Mouse (Mus musculus) layer of hippocampus, adult 9-11 months (tissue): Measurements from ENCODE around the gene B3galt4.

Experiments
- DNase-seq: peaks from one replicate; pipeline ENCODE4 v3.0.0; 2022

The B3galt4 gene

DNA sequence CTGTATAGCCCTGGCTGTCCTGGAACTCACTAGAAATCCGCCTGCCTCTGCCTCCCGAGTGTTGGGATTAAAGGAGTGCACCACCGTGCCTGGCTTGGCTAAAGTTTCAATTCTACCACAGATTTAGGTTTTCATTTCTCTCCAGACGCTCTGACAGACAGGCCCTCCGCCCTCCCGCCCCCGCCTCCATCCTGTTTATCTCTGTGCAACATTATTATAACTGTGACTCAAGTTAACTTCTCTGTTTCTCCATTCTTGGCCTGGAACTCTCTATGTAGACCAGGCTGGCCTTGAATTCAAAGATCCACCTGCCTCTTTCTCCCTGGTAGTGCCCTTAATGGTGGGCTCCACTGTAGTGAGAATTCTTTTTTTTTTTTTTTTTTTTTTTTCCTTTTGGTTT is 48.8 kb downstream of the B3galt4 start:
- no peak for DNase-seq

DNA sequence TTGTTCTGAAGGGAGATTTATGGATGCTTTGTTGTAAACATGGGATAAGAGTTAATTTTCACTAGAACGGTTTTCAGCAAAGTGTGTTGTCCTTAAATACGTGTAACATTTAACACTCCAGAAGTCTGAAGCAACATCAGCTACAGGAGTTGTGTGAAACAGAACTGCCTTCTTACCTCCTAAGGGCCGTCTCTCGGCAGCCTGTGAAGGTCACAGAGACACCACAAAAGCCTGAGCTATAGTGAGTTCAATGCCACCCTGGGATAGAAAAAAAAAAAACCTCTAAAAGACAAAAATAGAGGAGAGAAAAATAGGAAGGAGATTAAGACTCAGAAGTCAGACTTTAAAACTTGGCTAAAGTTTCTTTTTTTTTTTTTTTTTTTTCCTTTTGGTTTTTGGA is 49.2 kb downstream of the B3galt4 start:
- no peak for DNase-seq

DNA sequence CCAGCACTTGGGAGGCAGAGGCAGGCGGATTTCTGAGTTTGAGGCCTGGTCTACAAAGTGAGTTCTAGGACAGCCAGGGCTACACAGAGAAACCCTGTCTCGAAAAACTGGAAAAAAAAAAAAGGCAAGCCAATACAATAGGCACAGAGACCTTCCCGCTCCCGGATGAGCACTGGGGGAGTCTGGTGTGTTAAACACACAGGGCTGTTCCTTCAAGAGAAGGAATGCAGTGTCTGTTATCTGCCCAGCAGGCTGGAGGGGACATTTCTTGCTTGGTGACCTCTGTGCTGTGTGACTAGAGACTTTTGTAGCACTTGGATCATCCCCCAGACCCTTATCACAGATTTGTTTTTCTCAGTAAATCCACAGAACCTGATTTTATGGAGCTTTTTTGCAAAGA is 49.6 kb downstream of the B3galt4 start:
- DNase-seq, result no peak

DNA sequence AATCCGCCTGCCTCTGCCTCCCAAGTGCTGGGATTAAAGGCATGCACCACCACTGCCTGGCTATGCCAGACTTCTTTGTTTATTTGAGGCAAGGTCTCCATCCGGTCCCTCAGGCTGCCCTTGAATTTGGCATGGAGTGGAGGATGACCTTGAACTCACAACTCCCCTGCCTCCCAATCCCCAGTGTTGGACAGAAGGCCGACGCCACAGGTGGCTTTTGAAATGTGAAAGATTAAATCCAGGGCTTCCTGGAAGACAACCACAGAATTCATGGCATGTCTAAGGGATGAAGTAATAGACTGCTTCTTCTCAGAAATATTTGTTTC is 50.3 kb downstream of the B3galt4 start:
- no peak for DNase-seq

GRCm38 (mm10) chr17:33900281-33900988 is 50.9 kb downstream of the B3galt4 start:
- DNase-seq, result no peak
